Mouse (Mus musculus) limb, embryonic 15.5 days (tissue): ENCODE data around the gene Dtnb. TPM values are rescaled to one million over a fixed set of nuclear protein-coding genes. Genes with fewer than 3 reads are reported as not detected.

Experiments
- ATAC-seq: fragments of 200-750 bp; cut with Nextera tagmentation; 2 replicates; pipeline ENCODE4 v1.8.0; 2017; ENCODE audit warnings: low read depth, moderate TSS enrichment; ENCODE audit not compliant: insufficient number of reproducible peaks, low FRiP score, low TSS enrichment
- H3K27ac ChIP-seq: fragments of 300-500 bp; sonication (generic); 2 replicates; pipeline ENCODE4 v1.5.1; 2015; ENCODE audit warnings: moderate library complexity, mild to moderate bottlenecking, inconsistent platforms
- H3K27me3 ChIP-seq: fragments of 300-500 bp; sonication (generic); 2 replicates; pipeline ENCODE4 v1.6.1; 2015; ENCODE audit warnings: inconsistent platforms
- H3K36me3 ChIP-seq: fragments of 300-500 bp; sonication (generic); 2 replicates; pipeline ENCODE4 v1.6.1; 2015; ENCODE audit warnings: inconsistent platforms
- H3K4me1 ChIP-seq: fragments of 300-500 bp; sonication (generic); 2 replicates; pipeline ENCODE4 v1.6.1; 2015; ENCODE audit warnings: inconsistent platforms
- H3K4me2 ChIP-seq: fragments of 300-500 bp; sonication (generic); 2 replicates; pipeline ENCODE4 v1.6.1; 2015; ENCODE audit warnings: mild to moderate bottlenecking, inconsistent platforms
- H3K4me3 ChIP-seq: fragments of 300-500 bp; sonication (generic); 2 replicates; pipeline ENCODE4 v1.5.1; 2015; ENCODE audit warnings: mild to moderate bottlenecking, inconsistent platforms
- H3K9ac ChIP-seq: fragments of 300-500 bp; sonication (generic); 2 replicates; pipeline ENCODE4 v1.6.1; 2015; ENCODE audit warnings: inconsistent platforms
- H3K9me3 ChIP-seq: fragments of 300-500 bp; sonication (generic); 2 replicates; pipeline ENCODE4 v1.6.1; 2016; ENCODE audit warnings: inconsistent platforms
- WGBS: fragments of 180-500 bp; shearing (Covaris S2); methylation state at CpG from one replicate; pipeline ENCODE4 v1.1.7; 2015; 5-methylcytosine and 5-hydroxymethylcytosine counted together
- polyA plus RNA-seq: library from polyadenylated mRNA; unstranded; fragments of >200 nt; fragmentation: Nextera tagmentation; extraction: Ambion mirVana; gene quantifications from 2 replicates; pipeline ENCODE4 v1.2.1, GENCODE M21; 2015

The Dtnb gene
- polyA plus RNA-seq, 1 experiment from 2014 or later = 28.6 TPM

DNA sequence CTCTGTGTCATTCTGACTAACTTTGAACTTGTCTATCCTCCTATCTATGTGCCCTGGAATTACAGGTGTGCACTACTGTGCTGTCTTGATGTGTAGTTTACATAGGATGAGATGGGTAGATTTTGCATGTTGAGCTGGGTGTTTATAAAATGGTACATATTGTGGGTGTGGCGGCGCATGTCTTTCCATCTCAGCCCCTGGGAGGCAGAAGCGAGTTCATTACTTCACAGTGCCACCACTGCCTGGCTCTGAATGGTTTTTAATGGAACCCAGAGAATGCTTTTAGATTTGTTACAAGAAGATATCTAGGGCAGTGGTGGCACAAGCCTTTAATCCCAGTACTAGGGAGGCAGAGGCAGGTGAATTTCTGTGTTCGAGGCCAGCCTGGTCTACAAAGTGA lies 2.5 kb downstream of the Dtnb start:
- Histone ChIP-seq H3K4me2 (no peak overlapping the region), H3K9ac (no peak overlapping the region), H3K4me1 (peaks cover 15% of the 10 kb centered on the region), H3K27ac (no peak overlapping the region), H3K27me3 (no peaks in the 10 kb centered on the region), H3K36me3 (no peaks in the 10 kb centered on the region), H3K9me3 (no peaks in the 10 kb centered on the region), H3K4me3 (no peak overlapping the region)
- WGBS = 93% methylated on average over 4 of the region's 4 CpGs
- no peak for ATAC-seq

GRCm38 (mm10) chr12:3579958-3580530 lies 7.9 kb downstream of the Dtnb start:
- Histone ChIP-seq H3K27ac (no peak overlapping the region), H3K9me3 (no peaks in the 10 kb centered on the region), H3K4me2 (no peak overlapping the region), H3K4me1 (peaks cover 3% of the 10 kb centered on the region), H3K36me3 (no peaks in the 10 kb centered on the region), H3K4me3 (no peak overlapping the region), H3K27me3 (no peaks in the 10 kb centered on the region), H3K9ac (no peak overlapping the region)
- whole genome bisulfite sequencing = 68% methylated on average over 2 of the region's 2 CpGs
- ATAC-seq = no peak

DNA sequence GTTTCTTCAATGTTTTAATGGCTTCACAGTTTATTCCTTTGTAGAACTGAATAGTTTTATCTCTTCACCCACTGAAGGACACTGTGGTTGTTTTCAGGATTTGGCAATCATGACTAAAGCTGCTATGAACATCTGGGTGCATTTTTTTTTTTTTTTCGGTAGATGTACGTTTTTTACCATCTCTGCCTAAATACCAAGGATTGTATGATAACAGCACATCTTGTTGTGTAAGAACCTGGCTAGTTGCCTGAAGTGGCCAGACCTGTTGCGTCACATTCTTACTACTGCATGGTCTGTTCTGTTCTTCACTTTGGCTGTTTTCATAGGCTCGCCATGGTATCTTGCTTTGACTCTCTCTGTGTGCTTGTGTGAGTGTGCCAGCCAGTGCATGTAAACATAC lies 10.4 kb downstream of the Dtnb start:
- WGBS = 81% methylated on average over 4 of the region's 4 CpGs
- Histone ChIP-seq H3K27me3 (no peaks in the 10 kb centered on the region), H3K4me1 (peaks cover 9% of the 10 kb centered on the region), H3K9me3 (no peaks in the 10 kb centered on the region), H3K27ac (no peak overlapping the region), H3K4me2 (no peak overlapping the region), H3K4me3 (no peak overlapping the region), H3K36me3 (no peaks in the 10 kb centered on the region), H3K9ac (no peak overlapping the region)
- no peak for ATAC-seq

DNA sequence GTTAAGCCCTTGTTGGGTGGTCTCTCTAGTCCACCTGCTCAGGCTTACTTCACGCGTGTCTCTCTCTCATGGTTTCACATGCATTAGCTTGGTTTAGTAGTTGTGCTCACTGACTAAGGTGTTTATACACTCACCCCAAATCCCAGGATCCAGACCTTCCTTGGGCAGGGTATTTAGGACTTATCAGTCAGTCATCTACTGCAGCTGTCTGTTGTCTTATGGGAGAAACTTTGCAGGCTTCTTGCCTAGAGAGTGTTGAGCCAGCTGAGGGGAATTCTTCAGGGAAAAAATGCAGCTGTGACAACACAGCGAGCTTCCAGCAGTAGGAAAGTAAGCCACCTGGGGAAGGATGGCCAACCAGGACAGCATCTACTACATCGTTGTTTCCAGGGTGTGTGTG lies 13.3 kb downstream of the Dtnb start:
- H3K9me3 ChIP-seq = no peaks in the 10 kb centered on the region
- no peak overlapping the region for H3K4me3 ChIP-seq
- peaks cover 7% of the 10 kb centered on the region for H3K4me1 ChIP-seq
- no peak overlapping the region for H3K4me2 ChIP-seq
- no peak overlapping the region for H3K27ac ChIP-seq
- 55% methylated on average over 4 of the region's 4 CpGs for WGBS
- H3K27me3 ChIP-seq = no peaks in the 10 kb centered on the region
- no peak for ATAC-seq
- peaks cover 5% of the 10 kb centered on the region; the same call in 1 of the 2 replicates for H3K36me3 ChIP-seq
- no peak overlapping the region for H3K9ac ChIP-seq

GRCm38 (mm10) chr12:3587010-3587409 lies 14.8 kb downstream of the Dtnb start:
- peaks cover 7% of the 10 kb centered on the region for H3K4me1 ChIP-seq
- ATAC-seq = no peak
- no peaks in the 10 kb centered on the region for H3K27me3 ChIP-seq
- H3K4me3 ChIP-seq = no peak overlapping the region
- no peak overlapping the region for H3K27ac ChIP-seq
- H3K36me3 ChIP-seq = peaks cover 15% of the 10 kb centered on the region
- H3K4me2 ChIP-seq = no peak overlapping the region
- 74% methylated on average over 1 of the region's 1 CpGs for WGBS
- no peak overlapping the region for H3K9ac ChIP-seq
- H3K9me3 ChIP-seq = no peaks in the 10 kb centered on the region

GRCm38 (mm10) chr12:3590039-3590438 lies 17.9 kb downstream of the Dtnb start:
- H3K36me3 ChIP-seq = peaks cover 21% of the 10 kb centered on the region
- no peak overlapping the region for H3K27ac ChIP-seq
- H3K27me3 ChIP-seq = no peaks in the 10 kb centered on the region
- no peaks in the 10 kb centered on the region for H3K9me3 ChIP-seq
- no peak for ATAC-seq
- 90% methylated on average over 9 of the region's 9 CpGs for WGBS
- H3K4me3 ChIP-seq = no peak overlapping the region
- H3K4me2 ChIP-seq = no peak overlapping the region
- H3K4me1 ChIP-seq = peaks cover 7% of the 10 kb centered on the region
- H3K9ac ChIP-seq = no peak overlapping the region

- 84% methylated on average over 10 of the region's 10 CpGs for WGBS
Measured at GRCm38 (mm10) chr12:3591595-3591994, 19.4 kb downstream of the Dtnb start.

DNA sequence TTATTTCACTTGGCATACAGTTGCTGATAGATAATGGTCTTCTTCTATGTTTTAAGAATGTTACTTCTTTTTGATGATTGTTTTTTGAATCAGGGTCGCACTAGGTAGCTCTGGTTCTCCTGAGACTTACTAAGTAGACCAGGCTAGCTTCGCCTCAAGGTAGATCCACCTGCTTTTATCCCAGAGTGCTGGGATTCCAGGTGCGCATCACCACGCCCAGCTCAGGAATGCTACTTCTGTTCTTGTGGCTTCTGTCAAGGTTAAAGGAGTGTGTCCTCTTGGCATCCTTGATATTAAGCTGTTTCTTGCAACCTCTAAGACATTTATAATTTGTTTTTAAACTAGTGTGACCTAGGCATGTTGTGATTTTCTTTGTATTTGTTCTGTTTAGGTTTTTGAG lies 30.6 kb downstream of the Dtnb start:
- Histone ChIP-seq H3K4me3 (no peak overlapping the region), H3K4me2 (no peak overlapping the region), H3K9ac (no peak overlapping the region), H3K27ac (no peak overlapping the region), H3K4me1 (no peaks in the 10 kb centered on the region), H3K27me3 (no peaks in the 10 kb centered on the region), H3K36me3 (peaks cover 10% of the 10 kb centered on the region; the same call in 1 of the 2 replicates), H3K9me3 (no peaks in the 10 kb centered on the region)
- WGBS = 85% methylated on average over 4 of the region's 4 CpGs
- ATAC-seq = no peak

More at GRCm38 (mm10) chr12:3591595-3591994, 19.4 kb downstream of the Dtnb start:
- Histone ChIP-seq H3K36me3 (peaks cover 23% of the 10 kb centered on the region), H3K27me3 (no peaks in the 10 kb centered on the region), H3K9me3 (no peaks in the 10 kb centered on the region), H3K4me1 (no peaks in the 10 kb centered on the region), H3K27ac (no peak overlapping the region), H3K9ac (no peak overlapping the region), H3K4me2 (no peak overlapping the region), H3K4me3 (no peak overlapping the region)
- no peak for ATAC-seq

- H3K9me3 ChIP-seq = no peaks in the 10 kb centered on the region
- H3K4me2 ChIP-seq = no peak overlapping the region
- no peaks in the 10 kb centered on the region for H3K4me1 ChIP-seq
- no peak overlapping the region for H3K27ac ChIP-seq
- no peak overlapping the region for H3K4me3 ChIP-seq
- ATAC-seq = no peak
- H3K36me3 ChIP-seq = no peaks in the 10 kb centered on the region; the same call in 1 of the 2 replicates
- WGBS = 80% methylated on average over 7 of the region's 7 CpGs
- no peak overlapping the region for H3K9ac ChIP-seq
- no peaks in the 10 kb centered on the region for H3K27me3 ChIP-seq
Measured at GRCm38 (mm10) chr12:3606202-3606601, 34.0 kb downstream of the Dtnb start.

- no peak overlapping the region for H3K27ac ChIP-seq
- H3K4me2 ChIP-seq = no peak overlapping the region
- H3K9ac ChIP-seq = no peak overlapping the region
- H3K4me3 ChIP-seq = no peak overlapping the region
- no peak for ATAC-seq
- H3K27me3 ChIP-seq = no peaks in the 10 kb centered on the region
- H3K36me3 ChIP-seq = no peaks in the 10 kb centered on the region; the same call in 1 of the 2 replicates
- no peaks in the 10 kb centered on the region for H3K9me3 ChIP-seq
- H3K4me1 ChIP-seq = peaks cover 4% of the 10 kb centered on the region; the same call in 1 of the 2 replicates
Measured at GRCm38 (mm10) chr12:3609747-3610146, 37.6 kb downstream of the Dtnb start.

GRCm38 (mm10) chr12:3611871-3612270 lies 39.7 kb downstream of the Dtnb start:
- H3K9ac ChIP-seq = no peak overlapping the region
- H3K27ac ChIP-seq = no peak overlapping the region
- no peak overlapping the region for H3K4me3 ChIP-seq
- no peak overlapping the region for H3K4me2 ChIP-seq
- no peaks in the 10 kb centered on the region; the same call in 1 of the 2 replicates for H3K36me3 ChIP-seq
- no peaks in the 10 kb centered on the region for H3K9me3 ChIP-seq
- no peaks in the 10 kb centered on the region for H3K27me3 ChIP-seq
- peaks cover 4% of the 10 kb centered on the region; the same call in 1 of the 2 replicates for H3K4me1 ChIP-seq
- 0 out of 2 replicates have a peak, but pooled peaks have one; percentile 58 for ATAC-seq
- 30% methylated on average over 7 of the region's 7 CpGs for WGBS

- no peak for ATAC-seq
- Histone ChIP-seq H3K27ac (no peak overlapping the region), H3K27me3 (no peaks in the 10 kb centered on the region), H3K4me3 (no peak overlapping the region), H3K9ac (no peak overlapping the region), H3K36me3 (peaks cover 3% of the 10 kb centered on the region; the same call in 1 of the 2 replicates), H3K4me1 (peaks cover 4% of the 10 kb centered on the region; the same call in 1 of the 2 replicates), H3K4me2 (no peak overlapping the region), H3K9me3 (no peaks in the 10 kb centered on the region)
- WGBS = 96% methylated on average over 8 of the region's 8 CpGs
Measured at GRCm38 (mm10) chr12:3615041-3615440, 42.9 kb downstream of the Dtnb start.
